Mouse (Mus musculus): ENCODE measurements at regions not wholly inside any gene's neighbourhood (a gene's known extent, or its start where the extent isn't known, plus 50 kb on each side); places are given as distances from the start of the nearest gene placed in this dataset.

DNA sequence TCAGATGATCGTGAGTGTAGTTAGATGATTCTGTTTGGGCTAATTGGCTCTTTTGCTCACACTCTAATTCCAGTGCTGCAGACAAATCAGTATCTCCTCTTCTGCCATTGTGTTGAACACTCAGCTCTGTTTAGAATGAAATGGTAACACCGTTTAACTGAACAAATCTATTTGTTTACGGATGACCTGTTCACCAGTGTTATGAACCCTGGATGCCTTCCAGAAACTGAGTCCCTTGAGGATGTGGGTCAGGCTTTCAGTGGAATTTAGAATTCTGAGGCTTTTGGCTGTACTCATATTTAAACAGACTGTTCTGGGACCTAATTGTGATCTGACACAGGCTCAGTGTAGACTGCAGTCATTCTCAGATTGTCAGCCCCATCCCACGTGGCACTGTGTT lies 723.5 kb downstream of the Tmem114 start:
- Histone ChIP-seq H3K4me3 (replicated peaks; ENCODE audit: insufficient read depth, low read depth, low read length) (no peak overlapping the region), H3K27ac (ENCODE audit: insufficient read depth, low read length) (no peak overlapping the region), H3K4me1 (ENCODE audit: control insufficient read depth, insufficient read depth, low read length) (no peaks in the 10 kb centered on the region), H3K27me3 (ENCODE audit: control insufficient read depth, insufficient read depth, low read length) (no peaks in the 10 kb centered on the region)
- 41% methylated on average over 4 of the region's 4 CpGs for WGBS
- no peak for DNase-seq
- TF ChIP-seq CTCF (IDR thresholded peaks at IDR 0.05; ENCODE audit: borderline replicate concordance, insufficient read depth, low read depth, low read length) (no peak), POLR2A (IDR thresholded peaks at IDR 0.05; ENCODE audit: borderline replicate concordance, insufficient read depth, low read length) (no peak)

GRCm38 (mm10) chr16:7685484-7685883 lies 739.5 kb downstream of the Tmem114 start:
- H3K4me3 ChIP-seq (replicated peaks; ENCODE audit: insufficient read depth, low read depth, low read length), result no peak overlapping the region
- DNase-seq, result no peak
- H3K27me3 ChIP-seq (ENCODE audit: control insufficient read depth, insufficient read depth, low read length), result no peaks in the 10 kb centered on the region
- TF ChIP-seq CTCF (IDR thresholded peaks at IDR 0.05; ENCODE audit: borderline replicate concordance, insufficient read depth, low read depth, low read length) (no peak), POLR2A (IDR thresholded peaks at IDR 0.05; ENCODE audit: borderline replicate concordance, insufficient read depth, low read length) (no peak)
- H3K27ac ChIP-seq (ENCODE audit: insufficient read depth, low read length), result no peak overlapping the region
- H3K4me1 ChIP-seq (ENCODE audit: control insufficient read depth, insufficient read depth, low read length), result no peaks in the 10 kb centered on the region

GRCm38 (mm10) chr16:7666096-7666495 lies 758.8 kb downstream of the Tmem114 start:
- Histone ChIP-seq H3K27me3 (ENCODE audit: control insufficient read depth, insufficient read depth, low read length) (no peaks in the 10 kb centered on the region), H3K4me1 (ENCODE audit: control insufficient read depth, insufficient read depth, low read length) (no peaks in the 10 kb centered on the region), H3K4me3 (replicated peaks; ENCODE audit: insufficient read depth, low read depth, low read length) (no peak overlapping the region), H3K27ac (ENCODE audit: insufficient read depth, low read length) (no peak overlapping the region)
- TF ChIP-seq CTCF (IDR thresholded peaks at IDR 0.05; ENCODE audit: borderline replicate concordance, insufficient read depth, low read depth, low read length), result no peak
- TF ChIP-seq POLR2A (IDR thresholded peaks at IDR 0.05; ENCODE audit: borderline replicate concordance, insufficient read depth, low read length), result no peak
- 39% methylated on average over 2 of the region's 2 CpGs for WGBS
- no peak for DNase-seq

GRCm38 (mm10) chr16:7658133-7658532 lies 766.8 kb downstream of the Tmem114 start:
- no peaks in the 10 kb centered on the region; the same call in 1 of the 2 replicates for H3K4me1 ChIP-seq (ENCODE audit: control insufficient read depth, insufficient read depth, low read length)
- DNase-seq, result no peak
- no peak for TF ChIP-seq POLR2A (IDR thresholded peaks at IDR 0.05; ENCODE audit: borderline replicate concordance, insufficient read depth, low read length)
- no peak for TF ChIP-seq CTCF (IDR thresholded peaks at IDR 0.05; ENCODE audit: borderline replicate concordance, insufficient read depth, low read depth, low read length)
- no peak overlapping the region for H3K27ac ChIP-seq (ENCODE audit: insufficient read depth, low read length)
- WGBS, result 73% methylated on average over 9 of the region's 9 CpGs
- H3K4me3 ChIP-seq (replicated peaks; ENCODE audit: insufficient read depth, low read depth, low read length), result no peak overlapping the region
- H3K27me3 ChIP-seq (ENCODE audit: control insufficient read depth, insufficient read depth, low read length), result no peaks in the 10 kb centered on the region

- WGBS, result 91% methylated on average over 6 of the region's 6 CpGs
- no peak for DNase-seq
Observed at GRCm38 (mm10) chr16:7654451-7654850, 770.5 kb downstream of the Tmem114 start.

DNA sequence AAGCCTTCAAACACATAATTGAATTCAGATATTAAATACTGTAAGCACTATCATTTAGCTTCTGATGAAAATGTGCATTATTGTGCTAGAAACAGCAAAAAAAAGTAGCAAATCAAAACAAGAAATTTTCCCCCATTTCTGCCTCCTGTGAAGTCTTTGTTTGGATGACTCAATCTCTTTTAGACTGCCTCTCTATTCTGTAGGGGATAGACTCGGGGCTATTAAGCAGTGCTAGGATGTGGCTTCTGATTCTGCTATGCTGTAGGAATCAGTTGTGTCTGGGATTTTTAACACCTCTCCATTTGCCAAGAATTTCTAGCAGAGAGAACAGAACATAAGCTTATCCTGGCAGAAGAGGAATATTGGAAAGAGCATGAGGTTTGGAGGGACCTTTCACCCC lies 775.2 kb downstream of the Tmem114 start:
- Histone ChIP-seq H3K27me3 (ENCODE audit: control insufficient read depth, insufficient read depth, low read length) (no peaks in the 10 kb centered on the region), H3K27ac (ENCODE audit: insufficient read depth, low read length) (no peak overlapping the region), H3K4me3 (replicated peaks; ENCODE audit: insufficient read depth, low read depth, low read length) (no peak overlapping the region), H3K4me1 (ENCODE audit: control insufficient read depth, insufficient read depth, low read length) (no peaks in the 10 kb centered on the region)
- DNase-seq, result no peak
- 48% methylated on average over 1 of the region's 1 CpGs for WGBS
- no peak for TF ChIP-seq POLR2A (IDR thresholded peaks at IDR 0.05; ENCODE audit: borderline replicate concordance, insufficient read depth, low read length)
- TF ChIP-seq CTCF (IDR thresholded peaks at IDR 0.05; ENCODE audit: borderline replicate concordance, insufficient read depth, low read depth, low read length), result no peak

More at GRCm38 (mm10) chr16:7654451-7654850, 770.5 kb downstream of the Tmem114 start:
- H3K27me3 ChIP-seq (ENCODE audit: control insufficient read depth, insufficient read depth, low read length), result no peaks in the 10 kb centered on the region
- no peaks in the 10 kb centered on the region for H3K4me1 ChIP-seq (ENCODE audit: control insufficient read depth, insufficient read depth, low read length)
- TF ChIP-seq POLR2A (IDR thresholded peaks at IDR 0.05; ENCODE audit: borderline replicate concordance, insufficient read depth, low read length) (no peak), CTCF (IDR thresholded peaks at IDR 0.05; ENCODE audit: borderline replicate concordance, insufficient read depth, low read depth, low read length) (no peak)
- no peak overlapping the region for H3K27ac ChIP-seq (ENCODE audit: insufficient read depth, low read length)
- no peak overlapping the region for H3K4me3 ChIP-seq (replicated peaks; ENCODE audit: insufficient read depth, low read depth, low read length)

GRCm38 (mm10) chr16:7647275-7647926 lies 777.5 kb downstream of the Tmem114 start:
- TF ChIP-seq POLR2A (IDR thresholded peaks at IDR 0.05; ENCODE audit: borderline replicate concordance, insufficient read depth, low read length) (no peak), CTCF (IDR thresholded peaks at IDR 0.05; ENCODE audit: borderline replicate concordance, insufficient read depth, low read depth, low read length) (no peak)
- Histone ChIP-seq H3K27me3 (ENCODE audit: control insufficient read depth, insufficient read depth, low read length) (no peaks in the 10 kb centered on the region), H3K27ac (ENCODE audit: insufficient read depth, low read length) (no peak overlapping the region)

GRCm38 (mm10) chr16:7644363-7644762 lies 780.6 kb downstream of the Tmem114 start:
- DNase-seq, result no peak
- H3K4me3 ChIP-seq (replicated peaks; ENCODE audit: insufficient read depth, low read depth, low read length), result no peak overlapping the region
- no peaks in the 10 kb centered on the region for H3K27me3 ChIP-seq (ENCODE audit: control insufficient read depth, insufficient read depth, low read length)
- TF ChIP-seq POLR2A (IDR thresholded peaks at IDR 0.05; ENCODE audit: borderline replicate concordance, insufficient read depth, low read length) (no peak), CTCF (IDR thresholded peaks at IDR 0.05; ENCODE audit: borderline replicate concordance, insufficient read depth, low read depth, low read length) (no peak)
- H3K27ac ChIP-seq (ENCODE audit: insufficient read depth, low read length), result no peak overlapping the region
- H3K4me1 ChIP-seq (ENCODE audit: control insufficient read depth, insufficient read depth, low read length), result no peaks in the 10 kb centered on the region

More at GRCm38 (mm10) chr16:7647275-7647926, 777.5 kb downstream of the Tmem114 start:
- H3K4me3 ChIP-seq (replicated peaks; ENCODE audit: insufficient read depth, low read depth, low read length), result no peak overlapping the region
- no peak for DNase-seq
- H3K4me1 ChIP-seq (ENCODE audit: control insufficient read depth, insufficient read depth, low read length), result no peaks in the 10 kb centered on the region
